Mouse (Mus musculus) brain, adult 2 months (tissue): ENCODE results near the gene Gdpd3.
"Not testable (repeated sequence)": the region's sequence is repeated elsewhere in the genome, so short reads cannot be mapped to it uniquely, and the experiment has no call there.

ENCODE experiments used
- DNase-seq: peaks from one replicate; pipeline ENCODE4 v3.0.0; 2011; ENCODE audit warnings: low read depth, low spot score

Gdpd3 gene

GRCm38 (mm10) chr7:126760391-126760802 is 5.7 kb upstream of the Gdpd3 start:
- DNase-seq, result peak; percentile 88

GRCm38 (mm10) chr7:126760956-126761355 is 5.2 kb upstream of the Gdpd3 start:
- peak; percentile 84 for DNase-seq

- DNase-seq, result no peak
These were observed 4.5 kb upstream of the Gdpd3 start for GRCm38 (mm10) chr7:126761529-126762067.

GRCm38 (mm10) chr7:126762471-126763008 is 3.6 kb upstream of the Gdpd3 start:
- peak; percentile 87 for DNase-seq

- DNase-seq, result no peak
These were observed 594 bp upstream of the Gdpd3 start for GRCm38 (mm10) chr7:126765540-126765939.

- no peak for DNase-seq
These were observed 867 bp downstream of the Gdpd3 start for GRCm38 (mm10) chr7:126767001-126767400.

- DNase-seq, result no peak
These were observed 4.7 kb downstream of the Gdpd3 start for GRCm38 (mm10) chr7:126770784-126771183.

GRCm38 (mm10) chr7:126773351-126773750 is 7.2 kb downstream of the Gdpd3 start:
- no peak for DNase-seq

- DNase-seq, result no peak
These were observed 8.3 kb downstream of the Gdpd3 start for GRCm38 (mm10) chr7:126774463-126774862.

GRCm38 (mm10) chr7:126775185-126775977 is 9.2 kb downstream of the Gdpd3 start:
- DNase-seq, result no peak

GRCm38 (mm10) chr7:126775978-126776234 is 9.8 kb downstream of the Gdpd3 start:
- DNase-seq, result no peak

GRCm38 (mm10) chr7:126776598-126777057 is 10.5 kb downstream of the Gdpd3 start, which contains the start of gene Ypel3:
Gene Ypel3 (plus strand): TSS chr7:126776955.
- peak; percentile 98 for DNase-seq

- peak; percentile 68 for DNase-seq
These were observed 11.3 kb downstream of the Gdpd3 start for GRCm38 (mm10) chr7:126777476-126777875.

- no peak for DNase-seq
These were observed 12.0 kb downstream of the Gdpd3 start for GRCm38 (mm10) chr7:126778147-126778546.

GRCm38 (mm10) chr7:126779101-126779500 is 13.0 kb downstream of the Gdpd3 start:
- DNase-seq, result not testable (repeated sequence)

- DNase-seq, result peak; percentile 94
These were observed 14.1 kb downstream of the Gdpd3 start for GRCm38 (mm10) chr7:126779983-126780970.

- no peak for DNase-seq
These were observed 15.0 kb downstream of the Gdpd3 start, which contains the start of gene Tbx6 for GRCm38 (mm10) chr7:126780971-126781635. Gene Tbx6 (plus strand): TSS chr7:126781483.

- no peak for DNase-seq
These were observed 15.7 kb downstream of the Gdpd3 start for GRCm38 (mm10) chr7:126781661-126782370.

GRCm38 (mm10) chr7:126782693-126783092 is 16.6 kb downstream of the Gdpd3 start:
- no peak for DNase-seq

GRCm38 (mm10) chr7:126784469-126784868 is 18.3 kb downstream of the Gdpd3 start:
- DNase-seq, result no peak

GRCm38 (mm10) chr7:126785056-126785455 is 18.9 kb downstream of the Gdpd3 start:
- DNase-seq, result no peak
